Mouse (Mus musculus) embryonic facial prominence, embryonic 10.5 days (tissue): ENCODE data around the gene Gm3045. TPM values are rescaled to one million over a fixed set of nuclear protein-coding genes. Genes with fewer than 3 reads are reported as not detected.

Experiments
- DNase-seq: peaks from one replicate; pipeline ENCODE4 v3.0.0-alpha.2; 2017; ENCODE audit warnings: low spot score
- H3K27ac ChIP-seq: fragments of 300-500 bp; sonication (generic); replicated peaks from 2 replicates; pipeline ENCODE4 v1.5.1; 2016; ENCODE audit warnings: mild to moderate bottlenecking
- H3K27me3 ChIP-seq: fragments of 300-500 bp; sonication (generic); replicated peaks from 2 replicates; pipeline ENCODE4 v1.6.1; 2016; ENCODE audit warnings: low read depth, mild to moderate bottlenecking; ENCODE audit not compliant: poor library complexity, severe bottlenecking
- H3K36me3 ChIP-seq: fragments of 300-500 bp; sonication (generic); replicated peaks from 2 replicates; pipeline ENCODE4 v1.6.1; 2016; ENCODE audit warnings: mild to moderate bottlenecking, moderate library complexity
- H3K4me1 ChIP-seq: fragments of 300-500 bp; sonication (generic); 2 replicates; pipeline ENCODE4 v1.6.1; 2016
- H3K4me3 ChIP-seq: fragments of 300-500 bp; sonication (generic); 2 replicates; pipeline ENCODE4 v1.5.1; 2016; ENCODE audit warnings: mild to moderate bottlenecking, moderate library complexity
- H3K9me3 ChIP-seq: fragments of 300-500 bp; sonication (generic); 2 replicates; pipeline ENCODE4 v1.6.1; 2016; ENCODE audit warnings: mild to moderate bottlenecking
- WGBS: fragments of 180-500 bp; shearing (Covaris S2); methylation state at CpG from one replicate; pipeline ENCODE4 v1.1.7; 2016; 5-methylcytosine and 5-hydroxymethylcytosine counted together
- polyA plus RNA-seq: library from polyadenylated mRNA; unstranded; fragments of >200 nt; fragmentation: Nextera tagmentation; extraction: Ambion mirVana; gene quantifications from 2 replicates; pipeline ENCODE4 v1.2.1, GENCODE M21; 2016

Gene Gm3045
- polyA plus RNA-seq, 1 experiment from 2014 or later = not detected

- peaks cover 29% of the 10 kb centered on the region for H3K27me3 ChIP-seq
- WGBS = 90% methylated on average over 3 of the region's 3 CpGs
- no peak overlapping the region for H3K27ac ChIP-seq
- H3K4me3 ChIP-seq = no peak overlapping the region
- peaks cover 13% of the 10 kb centered on the region for H3K4me1 ChIP-seq
- H3K36me3 ChIP-seq = no peaks in the 10 kb centered on the region
- H3K9me3 ChIP-seq = no peaks in the 10 kb centered on the region
- DNase-seq = no peak
These were observed 17.7 kb downstream of the Gm3045 start for GRCm38 (mm10) chr13:56444112-56444511.

- DNase-seq = no peak
- Histone ChIP-seq H3K27ac (no peak overlapping the region), H3K4me3 (no peak overlapping the region), H3K27me3 (peaks cover 20% of the 10 kb centered on the region), H3K9me3 (no peaks in the 10 kb centered on the region), H3K36me3 (no peaks in the 10 kb centered on the region), H3K4me1 (peaks cover 13% of the 10 kb centered on the region)
- WGBS = 91% methylated on average over 6 of the region's 6 CpGs
These were observed 18.6 kb downstream of the Gm3045 start for GRCm38 (mm10) chr13:56444996-56445395.

GRCm38 (mm10) chr13:56449239-56450030 lies 23.0 kb downstream of the Gm3045 start:
- 84% methylated on average over 10 of the region's 10 CpGs for WGBS
- H3K27ac ChIP-seq = no peak overlapping the region
- 0 out of 2 replicates have a peak, but pooled peaks cover 7% of the 10 kb centered on the region for H3K4me1 ChIP-seq
- peaks cover 7% of the 10 kb centered on the region; the same call in 1 of the 2 replicates for H3K27me3 ChIP-seq
- H3K9me3 ChIP-seq = no peaks in the 10 kb centered on the region
- no peak overlapping the region for H3K4me3 ChIP-seq
- no peak for DNase-seq
- no peaks in the 10 kb centered on the region for H3K36me3 ChIP-seq

GRCm38 (mm10) chr13:56450035-56450434 lies 23.6 kb downstream of the Gm3045 start:
- Histone ChIP-seq H3K27me3 (peaks cover 7% of the 10 kb centered on the region; the same call in 1 of the 2 replicates), H3K4me3 (no peak overlapping the region), H3K36me3 (no peaks in the 10 kb centered on the region), H3K4me1 (0 out of 2 replicates have a peak, but pooled peaks cover 7% of the 10 kb centered on the region), H3K9me3 (no peaks in the 10 kb centered on the region), H3K27ac (no peak overlapping the region)
- WGBS = 89% methylated on average over 8 of the region's 8 CpGs
- DNase-seq = no peak

- H3K4me3 ChIP-seq = no peak overlapping the region
- WGBS = 48% methylated on average over 9 of the region's 9 CpGs
These were observed 31.6 kb downstream of the Gm3045 start for GRCm38 (mm10) chr13:56458001-56458400.

GRCm38 (mm10) chr13:56461460-56461859 lies 35.1 kb downstream of the Gm3045 start:
- WGBS = 84% methylated on average over 4 of the region's 4 CpGs
- Histone ChIP-seq H3K27me3 (no peaks in the 10 kb centered on the region), H3K27ac (no peak overlapping the region), H3K9me3 (no peaks in the 10 kb centered on the region), H3K4me1 (peaks cover 14% of the 10 kb centered on the region; the same call in 1 of the 2 replicates), H3K4me3 (no peak overlapping the region), H3K36me3 (no peaks in the 10 kb centered on the region)
- DNase-seq = no peak

More at GRCm38 (mm10) chr13:56458001-56458400, 31.6 kb downstream of the Gm3045 start:
- Histone ChIP-seq H3K4me1 (peaks cover 9% of the 10 kb centered on the region; the same call in 1 of the 2 replicates), H3K9me3 (no peaks in the 10 kb centered on the region), H3K27me3 (no peaks in the 10 kb centered on the region), H3K27ac (no peak overlapping the region), H3K36me3 (no peaks in the 10 kb centered on the region)
- DNase-seq = no peak

- Histone ChIP-seq H3K4me3 (no peak overlapping the region), H3K9me3 (no peaks in the 10 kb centered on the region), H3K27me3 (no peaks in the 10 kb centered on the region), H3K36me3 (no peaks in the 10 kb centered on the region), H3K4me1 (peaks cover 10% of the 10 kb centered on the region; the same call in 1 of the 2 replicates), H3K27ac (no peak overlapping the region)
- WGBS = 88% methylated on average over 4 of the region's 4 CpGs
- no peak for DNase-seq
These were observed 36.4 kb downstream of the Gm3045 start for GRCm38 (mm10) chr13:56462791-56463190.

- Histone ChIP-seq H3K36me3 (no peaks in the 10 kb centered on the region), H3K27me3 (no peaks in the 10 kb centered on the region), H3K9me3 (no peaks in the 10 kb centered on the region), H3K27ac (no peak overlapping the region), H3K4me3 (no peak overlapping the region), H3K4me1 (peaks cover 7% of the 10 kb centered on the region; the same call in 1 of the 2 replicates)
- no peak for DNase-seq
- 91% methylated on average over 7 of the region's 7 CpGs for WGBS
These were observed 36.9 kb downstream of the Gm3045 start for GRCm38 (mm10) chr13:56463261-56463660.

- peaks cover 5% of the 10 kb centered on the region; the same call in 1 of the 2 replicates for H3K4me1 ChIP-seq
- 80% methylated on average over 6 of the region's 6 CpGs for WGBS
- no peak overlapping the region for H3K27ac ChIP-seq
- no peaks in the 10 kb centered on the region for H3K36me3 ChIP-seq
- no peaks in the 10 kb centered on the region for H3K27me3 ChIP-seq
- H3K9me3 ChIP-seq = no peaks in the 10 kb centered on the region
- DNase-seq = no peak
- H3K4me3 ChIP-seq = no peak overlapping the region
These were observed 37.4 kb downstream of the Gm3045 start for GRCm38 (mm10) chr13:56463750-56464149.

GRCm38 (mm10) chr13:56467786-56468185 lies 41.4 kb downstream of the Gm3045 start:
- no peak for DNase-seq
- 92% methylated on average over 7 of the region's 7 CpGs for WGBS
- H3K4me1 ChIP-seq = peaks cover 5% of the 10 kb centered on the region; the same call in 1 of the 2 replicates
- no peak overlapping the region for H3K27ac ChIP-seq
- no peaks in the 10 kb centered on the region for H3K9me3 ChIP-seq
- no peaks in the 10 kb centered on the region for H3K36me3 ChIP-seq
- H3K27me3 ChIP-seq = no peaks in the 10 kb centered on the region
- H3K4me3 ChIP-seq = no peak overlapping the region

- H3K27me3 ChIP-seq = no peaks in the 10 kb centered on the region
- 91% methylated on average over 4 of the region's 4 CpGs for WGBS
These were observed 42.1 kb downstream of the Gm3045 start for GRCm38 (mm10) chr13:56468536-56468935.

GRCm38 (mm10) chr13:56471211-56471610 lies 44.8 kb downstream of the Gm3045 start:
- H3K4me1 ChIP-seq = no peaks in the 10 kb centered on the region
- no peak overlapping the region for H3K4me3 ChIP-seq
- no peak overlapping the region for H3K27ac ChIP-seq
- no peaks in the 10 kb centered on the region for H3K9me3 ChIP-seq
- no peaks in the 10 kb centered on the region for H3K27me3 ChIP-seq
- 86% methylated on average over 6 of the region's 6 CpGs for WGBS
- no peak for DNase-seq
- no peaks in the 10 kb centered on the region for H3K36me3 ChIP-seq

More at GRCm38 (mm10) chr13:56468536-56468935, 42.1 kb downstream of the Gm3045 start:
- no peak overlapping the region for H3K27ac ChIP-seq
- H3K9me3 ChIP-seq = no peaks in the 10 kb centered on the region
- no peak overlapping the region for H3K4me3 ChIP-seq
- H3K36me3 ChIP-seq = no peaks in the 10 kb centered on the region
- DNase-seq = no peak
- H3K4me1 ChIP-seq = peaks cover 5% of the 10 kb centered on the region; the same call in 1 of the 2 replicates

GRCm38 (mm10) chr13:56471951-56472350 lies 45.6 kb downstream of the Gm3045 start:
- H3K9me3 ChIP-seq = no peaks in the 10 kb centered on the region
- 81% methylated on average over 9 of the region's 9 CpGs for WGBS

More at GRCm38 (mm10) chr13:56471951-56472350, 45.6 kb downstream of the Gm3045 start:
- Histone ChIP-seq H3K4me1 (peaks cover 6% of the 10 kb centered on the region), H3K36me3 (no peaks in the 10 kb centered on the region), H3K27me3 (no peaks in the 10 kb centered on the region), H3K27ac (no peak overlapping the region), H3K4me3 (no peak overlapping the region)
- DNase-seq = no peak
